Mouse (Mus musculus) heart, postnatal 0 days (tissue): ENCODE data around the gene Plekha1.

Source experiments
- CTCF ChIP-seq: IDR thresholded peaks from 2 replicates; pipeline ENCODE4 v1.5.1; 2016; ENCODE audit warnings: antibody characterized with exemption, control low read depth, low read depth
- EP300 ChIP-seq: IDR thresholded peaks from 2 replicates; pipeline ENCODE4 v1.6.1; 2016; ENCODE audit warnings: antibody characterized with exemption, low read depth

DNA sequence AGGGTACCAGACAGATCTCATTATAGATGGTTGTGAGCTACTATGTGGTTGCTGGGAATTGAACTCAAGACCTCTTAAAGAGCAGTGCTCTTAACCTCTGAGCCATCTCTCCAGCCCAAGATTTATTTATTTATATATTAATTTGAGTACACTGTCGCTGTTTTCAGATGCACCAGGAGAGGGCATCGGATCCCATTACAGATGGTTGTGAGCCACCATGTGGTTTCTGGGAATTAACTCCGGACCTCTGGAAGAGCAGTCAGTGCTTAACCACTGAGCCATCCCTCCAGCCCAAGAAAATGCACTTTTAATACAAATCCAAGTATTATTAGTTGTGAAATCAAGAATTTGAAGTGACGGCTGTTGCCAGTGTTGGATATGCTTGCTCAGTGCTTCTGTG lies 32.8 kb downstream of the Plekha1 start:
- no peak for TF ChIP-seq EP300
- peak; percentile 28 for TF ChIP-seq CTCF
